Mouse (Mus musculus) brain, embryonic 14.5 days (tissue): ENCODE measurements at regions not wholly inside any gene's neighbourhood (a gene's known extent, or its start where the extent isn't known, plus 50 kb on each side); places are given as distances from the start of the nearest gene placed in this dataset.

Experiments used
- CTCF ChIP-seq: fragments of 200-500 bp; IDR thresholded peaks from 2 replicates; pipeline ENCODE4 v1.5.1; 2012; ENCODE audit warnings: inconsistent platforms, mild to moderate bottlenecking, moderate library complexity, borderline replicate concordance; ENCODE audit not compliant: insufficient read depth, insufficient read length; ENCODE audit errors: extremely low read depth
- POLR2A ChIP-seq: fragments of 200-500 bp; IDR thresholded peaks from 2 replicates; pipeline ENCODE4 v1.6.1; 2012; ENCODE audit warnings: mild to moderate bottlenecking, inconsistent platforms, borderline replicate concordance; ENCODE audit not compliant: poor library complexity, insufficient read depth, insufficient read length, severe bottlenecking; ENCODE audit errors: extremely low read depth

DNA sequence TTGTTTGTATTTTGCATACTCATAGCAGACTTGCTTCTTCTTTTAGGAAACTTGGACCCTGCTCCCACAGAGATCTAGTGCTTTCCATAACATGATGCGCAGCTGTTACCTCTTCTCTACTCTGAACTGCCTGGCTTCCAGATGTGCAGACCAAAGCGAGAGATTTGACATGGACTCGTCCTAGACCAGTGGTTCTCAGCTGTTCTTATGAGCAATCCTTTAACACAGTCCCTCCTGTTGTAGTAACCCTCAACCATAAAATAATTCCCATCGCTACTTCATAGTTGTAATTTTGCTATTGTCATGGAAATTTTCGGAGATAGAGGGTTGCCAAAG, 186.9 kb upstream of the Ankrd55 start:
- no peak for TF ChIP-seq POLR2A
- TF ChIP-seq CTCF: no peak
